Mouse (Mus musculus) stomach, postnatal 0 days (tissue): ENCODE data around the gene Hp1bp3.

Experiments used
- CTCF ChIP-seq: IDR thresholded peaks from 2 replicates; pipeline ENCODE4 v1.5.1; 2016; ENCODE audit warnings: antibody characterized with exemption, low read depth, mild to moderate bottlenecking, moderate library complexity
- EP300 ChIP-seq: optimal IDR thresholded peaks from 2 replicates; pipeline ENCODE3; 2016; ENCODE audit warnings: antibody characterized with exemption

- no peak for TF ChIP-seq EP300
- TF ChIP-seq CTCF, result no peak
Measured at GRCm38 (mm10) chr4:138184056-138184455, 32.0 kb upstream of the Hp1bp3 start.
